8 mouse cellular contexts compared by ENCODE assay signal in genomic region chr3:62454096-62454495, GRCm38 (mm10). TPM values are rescaled to one million over a fixed set of nuclear protein-coding genes. Genes with fewer than 3 reads are reported as not detected.
DNase-seq lines count a peak whose midpoint lies in the region; ATAC-seq lines count a peak whose summit lies in the region.

No protein-coding gene starts in this region.

- no peak overlapping the region for H3K9ac ChIP-seq in hindbrain, embryonic 14.5 days
- H3K9ac ChIP-seq in midbrain, embryonic 12.5 days (replicated peaks) = no peak overlapping the region

- no peaks in the 10 kb centered on the region for H3K9me3 ChIP-seq in hindbrain, embryonic 14.5 days (ENCODE audit: control insufficient read depth, low read length)
- H3K9me3 ChIP-seq in midbrain, embryonic 12.5 days = no peaks in the 10 kb centered on the region

- ATAC-seq in hindbrain, embryonic 14.5 days (ENCODE audit: low FRiP score) = peak; percentile 35; the same call in 1 of the 2 replicates
- peak; percentile 50; the same call in 1 of the 2 replicates for ATAC-seq in midbrain, embryonic 12.5 days (ENCODE audit: low FRiP score, low read depth)
- ATAC-seq in CD4-positive, CD25-positive, alpha-beta regulatory T cell, adult 4 months = no peak

- no peaks in the 10 kb centered on the region for H3K27me3 ChIP-seq in hindbrain, embryonic 14.5 days (ENCODE audit: control insufficient read depth, insufficient read depth, low read length)
- no peaks in the 10 kb centered on the region for H3K27me3 ChIP-seq in midbrain, embryonic 12.5 days

- H3K4me1 ChIP-seq in hindbrain, embryonic 14.5 days (replicated peaks; ENCODE audit: control insufficient read depth, insufficient read depth, low read length) = peaks cover 14% of the 10 kb centered on the region
- H3K4me1 ChIP-seq in midbrain, embryonic 12.5 days = peaks cover 21% of the 10 kb centered on the region

- DNase-seq in right cerebral cortex, postnatal 10 days (ENCODE audit: low spot score in 2 of 2) = peak; percentile 51 to 57
- DNase-seq in right cerebral cortex, postnatal 14 days = no peak
- peak; percentile 30 for DNase-seq in hindbrain, embryonic 14.5 days (ENCODE audit: low spot score)
- no peak for DNase-seq in spleen, postnatal 10 days (ENCODE audit: low spot score in 2 of 2)
- no peak for DNase-seq in frontal cortex, postnatal 25 days (ENCODE audit: low spot score in 2 of 2)
- DNase-seq in right cerebral cortex, adult 18-20 months = no peak

- no peak overlapping the region for H3K4me3 ChIP-seq in hindbrain, embryonic 14.5 days (replicated peaks; ENCODE audit: low read length)
- no peak overlapping the region for H3K4me3 ChIP-seq in midbrain, embryonic 12.5 days

- no peaks in the 10 kb centered on the region for H3K36me3 ChIP-seq in hindbrain, embryonic 14.5 days (replicated peaks; ENCODE audit: control insufficient read depth, insufficient read depth)
- no peaks in the 10 kb centered on the region; the same call in 1 of the 2 replicates for H3K36me3 ChIP-seq in midbrain, embryonic 12.5 days

- WGBS in hindbrain, embryonic 14.5 days = 7% methylated on average over 3 of the region's 3 CpGs
- 45% methylated on average over 3 of the region's 3 CpGs for WGBS in midbrain, embryonic 12.5 days

- H3K27ac ChIP-seq in hindbrain, embryonic 14.5 days = peak overlapping the region; percentile 56
- peak overlapping the region; percentile 63 for H3K27ac ChIP-seq in midbrain, embryonic 12.5 days (replicated peaks)

- H3K4me2 ChIP-seq in hindbrain, embryonic 14.5 days (replicated peaks) = no peak overlapping the region
- no peak overlapping the region for H3K4me2 ChIP-seq in midbrain, embryonic 12.5 days (replicated peaks)

RNA-seq across cellular contexts. Expression of gene Dhx36, which starts 52.7 kb away (rescaled TPM):
- polyA plus RNA-seq in hindbrain, embryonic 14.5 days (2014; fragmentation: Nextera tagmentation; extraction: Ambion mirVana) = 51.9 and 54.9 TPM in 2 replicates
- polyA plus RNA-seq in midbrain, embryonic 12.5 days (2016; fragmentation: Nextera tagmentation; extraction: Ambion mirVana) = 51.7 and 60.4 TPM in 2 replicates
- polyA plus RNA-seq in CD4-positive, CD25-positive, alpha-beta regulatory T cell, adult 4 months (2017; shearing (Covaris generic)) = 10 to 100 TPM; 23.4 to 23.8 TPM

Comparison
In these comparisons a context has a peak if more than half of its experiments do, and no peak if none do; other contexts are left out.
1. DNase-seq: peak in right cerebral cortex, postnatal 10 days (2 of 2) and hindbrain, embryonic 14.5 days (single experiment); none in right cerebral cortex, postnatal 14 days (single experiment), spleen, postnatal 10 days (0 of 2), frontal cortex, postnatal 25 days (0 of 2) and right cerebral cortex, adult 18-20 months (single experiment).